Mouse (Mus musculus): ENCODE data around the gene Hoxa9. TPM values are rescaled to one million over a fixed set of nuclear protein-coding genes. Genes with fewer than 3 reads are reported as not detected.

Hoxa9 gene
- polyA plus RNA-seq, 1 experiment from 2014 or later: 0.26 TPM

- Histone ChIP-seq H3K9me3 (ENCODE audit: low read length) (no peaks in the 10 kb centered on the region), H3K27me3 (ENCODE audit: insufficient read depth, low read length) (peaks cover 99% of the 10 kb centered on the region), H3K36me3 (replicated peaks; ENCODE audit: insufficient read depth, low read length) (no peaks in the 10 kb centered on the region), H3K9ac (replicated peaks) (no peak overlapping the region), H3K27ac (ENCODE audit: low read depth) (no peak overlapping the region), H3K4me3 (ENCODE audit: low read depth, low read length) (no peak overlapping the region), H3K4me1 (ENCODE audit: insufficient read depth) (peaks cover 2% of the 10 kb centered on the region; the same call in 1 of the 2 replicates), H3K4me2 (ENCODE audit: low read depth, low read length) (no peak overlapping the region)
- no peak for TF ChIP-seq EP300 (IDR thresholded peaks at IDR 0.05; ENCODE audit: low read depth)
- TF ChIP-seq CTCF (IDR thresholded peaks at IDR 0.05; ENCODE audit: low read depth): no peak
- no peak for DNase-seq
- ATAC-seq: no peak
- WGBS (ENCODE audit: insufficient replicate concordance): 44% methylated on average over 9 of the region's 9 CpGs
These were observed 4.4 kb upstream of the Hoxa9 start for GRCm38 (mm10) chr6:52235267-52235666.

- Histone ChIP-seq H3K4me1 (ENCODE audit: insufficient read depth) (0 out of 2 replicates have a peak, but pooled peaks cover 2% of the 10 kb centered on the region), H3K27me3 (ENCODE audit: insufficient read depth, low read length) (peaks cover 99% of the 10 kb centered on the region), H3K9ac (replicated peaks) (no peak overlapping the region), H3K4me3 (ENCODE audit: low read depth, low read length) (0 out of 2 replicates have a peak overlapping the region, but pooled peaks have one; percentile 6), H3K4me2 (ENCODE audit: low read depth, low read length) (no peak overlapping the region), H3K9me3 (ENCODE audit: low read length) (no peaks in the 10 kb centered on the region), H3K27ac (ENCODE audit: low read depth) (no peak overlapping the region), H3K36me3 (replicated peaks; ENCODE audit: insufficient read depth, low read length) (no peaks in the 10 kb centered on the region)
- DNase-seq (no peak), ATAC-seq (no peak)
- TF ChIP-seq CTCF (IDR thresholded peaks at IDR 0.05; ENCODE audit: low read depth): no peak
- TF ChIP-seq EP300 (IDR thresholded peaks at IDR 0.05; ENCODE audit: low read depth): no peak
- 3% methylated on average over 52 of the region's 68 CpGs for WGBS (ENCODE audit: insufficient replicate concordance)
These were observed 3.7 kb upstream of the Hoxa9 start for GRCm38 (mm10) chr6:52234428-52235140.

- Histone ChIP-seq H3K36me3 (replicated peaks; ENCODE audit: insufficient read depth, low read length) (no peaks in the 10 kb centered on the region), H3K9ac (replicated peaks) (no peak overlapping the region), H3K9me3 (ENCODE audit: low read length) (no peaks in the 10 kb centered on the region), H3K4me2 (ENCODE audit: low read depth, low read length) (no peak overlapping the region), H3K4me1 (ENCODE audit: insufficient read depth) (0 out of 2 replicates have a peak, but pooled peaks cover 2% of the 10 kb centered on the region), H3K27ac (ENCODE audit: low read depth) (no peak overlapping the region), H3K4me3 (ENCODE audit: low read depth, low read length) (0 out of 2 replicates have a peak overlapping the region, but pooled peaks have one; percentile 6), H3K27me3 (ENCODE audit: insufficient read depth, low read length) (peaks cover 99% of the 10 kb centered on the region)
- TF ChIP-seq CTCF (IDR thresholded peaks at IDR 0.05; ENCODE audit: low read depth) (no peak), EP300 (IDR thresholded peaks at IDR 0.05; ENCODE audit: low read depth) (no peak)
- 2% methylated on average over 64 of the region's 70 CpGs for WGBS (ENCODE audit: insufficient replicate concordance)
- ATAC-seq (no peak), DNase-seq (no peak)
These were observed 2.9 kb upstream of the Hoxa9 start for GRCm38 (mm10) chr6:52233546-52234427.

- H3K27me3 ChIP-seq (ENCODE audit: insufficient read depth, low read length): peaks cover 97% of the 10 kb centered on the region
- no peak overlapping the region for H3K9ac ChIP-seq (replicated peaks)
- no peaks in the 10 kb centered on the region for H3K36me3 ChIP-seq (replicated peaks; ENCODE audit: insufficient read depth, low read length)
- H3K4me3 ChIP-seq (ENCODE audit: low read depth, low read length): no peak overlapping the region
- H3K27ac ChIP-seq (ENCODE audit: low read depth): no peak overlapping the region
- H3K9me3 ChIP-seq (ENCODE audit: low read length): no peaks in the 10 kb centered on the region
- no peak overlapping the region for H3K4me2 ChIP-seq (ENCODE audit: low read depth, low read length)
- TF ChIP-seq CTCF (IDR thresholded peaks at IDR 0.05; ENCODE audit: low read depth) (no peak), EP300 (IDR thresholded peaks at IDR 0.05; ENCODE audit: low read depth) (no peak)
- WGBS (ENCODE audit: insufficient replicate concordance): 5% methylated on average over 23 of the region's 23 CpGs
- no peak for ATAC-seq
- 0 out of 2 replicates have a peak, but pooled peaks cover 2% of the 10 kb centered on the region for H3K4me1 ChIP-seq (ENCODE audit: insufficient read depth)
- no peak for DNase-seq
These were observed 2.2 kb upstream of the Hoxa9 start for GRCm38 (mm10) chr6:52232984-52233545.

- Histone ChIP-seq H3K36me3 (replicated peaks; ENCODE audit: insufficient read depth, low read length) (no peaks in the 10 kb centered on the region), H3K4me3 (ENCODE audit: low read depth, low read length) (no peak overlapping the region; the same call in 1 of the 2 replicates), H3K9ac (replicated peaks) (no peak overlapping the region), H3K9me3 (ENCODE audit: low read length) (no peaks in the 10 kb centered on the region), H3K4me2 (ENCODE audit: low read depth, low read length) (no peak overlapping the region), H3K27ac (ENCODE audit: low read depth) (no peak overlapping the region), H3K27me3 (ENCODE audit: insufficient read depth, low read length) (peaks cover 97% of the 10 kb centered on the region), H3K4me1 (ENCODE audit: insufficient read depth) (0 out of 2 replicates have a peak, but pooled peaks cover 2% of the 10 kb centered on the region)
- DNase-seq: no peak
- WGBS (ENCODE audit: insufficient replicate concordance): 1% methylated on average over 18 of the region's 18 CpGs
- ATAC-seq: no peak
- TF ChIP-seq CTCF (IDR thresholded peaks at IDR 0.05; ENCODE audit: low read depth) (no peak), EP300 (IDR thresholded peaks at IDR 0.05; ENCODE audit: low read depth) (no peak)
These were observed 1.7 kb upstream of the Hoxa9 start for GRCm38 (mm10) chr6:52232568-52232965.
